Mouse (Mus musculus): ENCODE results near the gene Rab4b. TPM values are rescaled to one million over a fixed set of nuclear protein-coding genes. Genes with fewer than 3 reads are reported as not detected.

Gene Rab4b
- polyA plus RNA-seq, 1 experiment: 55.9 TPM

DNA sequence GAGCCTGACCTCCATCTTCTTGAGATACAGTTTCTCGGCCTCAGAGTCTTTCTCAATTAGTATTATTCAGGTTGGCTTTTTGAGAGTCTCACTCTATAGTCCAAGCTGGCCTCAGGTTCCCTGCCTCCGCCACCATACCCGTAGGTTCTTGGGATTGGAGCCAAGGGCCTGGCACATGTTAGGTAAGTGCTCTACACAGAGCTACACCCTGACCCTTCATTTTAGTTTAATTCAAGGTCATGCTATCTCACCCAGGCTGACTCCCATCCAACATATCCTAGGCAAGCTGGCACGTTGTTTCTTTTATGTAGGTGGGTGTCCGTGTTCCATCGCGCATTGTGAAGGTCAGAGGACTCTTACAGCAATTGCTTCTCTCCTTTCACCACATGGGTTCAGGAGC, 3.8 kb downstream of the Rab4b start:
- whole genome bisulfite sequencing: 74% methylated on average over 7 of the region's 7 CpGs
- DNase-seq: no peak
- no peak overlapping the region for H3K4me3 ChIP-seq (ENCODE audit: insufficient read depth, low read depth, low read length)
- peaks cover 6% of the 10 kb centered on the region; the same call in 1 of the 2 replicates for H3K4me1 ChIP-seq (ENCODE audit: control insufficient read depth, insufficient read depth, low read length)
- no peaks in the 10 kb centered on the region for H3K27me3 ChIP-seq (replicated peaks; ENCODE audit: control insufficient read depth, insufficient read depth, low read length)
- peaks cover 3% of the 10 kb centered on the region for H3K36me3 ChIP-seq (ENCODE audit: control insufficient read depth, insufficient read depth, low read length)
- no peak overlapping the region for H3K27ac ChIP-seq (ENCODE audit: insufficient read depth, low read depth, low read length)
- TF ChIP-seq POLR2A (IDR thresholded peaks at IDR 0.05; ENCODE audit: low read depth, low read length): no peak
- TF ChIP-seq CTCF (conservative IDR thresholded peaks at IDR 0.05; ENCODE audit: insufficient read depth, insufficient read length, low read depth, low read length): no peak

DNA sequence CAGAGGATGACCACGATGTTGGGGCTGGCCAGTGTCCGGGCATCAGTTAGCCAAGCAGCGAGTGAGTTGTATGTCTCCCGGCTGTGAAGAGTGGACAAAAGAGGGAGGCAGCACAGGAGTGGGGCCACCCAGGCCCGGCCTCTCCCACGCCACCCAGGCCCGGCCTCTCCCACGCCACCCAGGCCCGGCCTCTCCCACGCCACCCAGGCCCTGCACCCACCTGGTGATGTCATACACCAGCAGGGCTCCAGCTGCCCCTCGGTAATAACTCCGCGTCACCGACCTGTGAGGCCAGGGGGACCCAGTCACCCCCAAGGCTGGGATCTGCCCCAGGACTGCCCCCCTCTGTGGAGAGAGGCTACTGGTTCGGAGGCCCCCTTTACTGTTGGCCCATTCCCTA, 4.2 kb downstream of the Rab4b start:
- 88% methylated on average over 15 of the region's 15 CpGs for WGBS
- H3K27me3 ChIP-seq (replicated peaks; ENCODE audit: control insufficient read depth, insufficient read depth, low read length): no peaks in the 10 kb centered on the region
- no peak for DNase-seq
- H3K4me3 ChIP-seq (ENCODE audit: insufficient read depth, low read depth, low read length): no peak overlapping the region
- H3K27ac ChIP-seq (ENCODE audit: insufficient read depth, low read depth, low read length): no peak overlapping the region
- peaks cover 2% of the 10 kb centered on the region; the same call in 1 of the 2 replicates for H3K4me1 ChIP-seq (ENCODE audit: control insufficient read depth, insufficient read depth, low read length)
- peaks cover 3% of the 10 kb centered on the region for H3K36me3 ChIP-seq (ENCODE audit: control insufficient read depth, insufficient read depth, low read length)
- TF ChIP-seq CTCF (conservative IDR thresholded peaks at IDR 0.05; ENCODE audit: insufficient read depth, insufficient read length, low read depth, low read length) (no peak), POLR2A (IDR thresholded peaks at IDR 0.05; ENCODE audit: low read depth, low read length) (no peak)

DNA sequence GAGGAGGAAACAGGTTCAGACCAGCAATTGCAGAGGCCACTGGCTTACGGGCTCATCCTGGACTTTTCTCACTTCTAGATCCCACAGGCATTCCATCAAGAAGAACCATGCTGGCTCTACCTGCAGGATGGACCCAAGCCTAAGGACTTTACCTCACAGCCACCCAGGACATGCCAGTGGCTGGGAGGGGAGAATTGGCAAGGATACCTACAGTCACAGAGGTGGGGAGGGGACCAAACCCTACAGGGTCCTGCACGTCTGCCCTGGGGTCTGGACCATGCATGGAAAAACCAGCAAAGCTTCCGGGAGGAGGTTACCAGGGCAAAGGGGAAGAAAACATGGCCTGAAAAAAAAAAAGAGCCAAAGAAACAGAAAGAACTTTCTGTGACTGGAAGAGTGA, 7.7 kb downstream of the Rab4b start:
- H3K36me3 ChIP-seq (ENCODE audit: control insufficient read depth, insufficient read depth, low read length): peaks cover 3% of the 10 kb centered on the region

DNA sequence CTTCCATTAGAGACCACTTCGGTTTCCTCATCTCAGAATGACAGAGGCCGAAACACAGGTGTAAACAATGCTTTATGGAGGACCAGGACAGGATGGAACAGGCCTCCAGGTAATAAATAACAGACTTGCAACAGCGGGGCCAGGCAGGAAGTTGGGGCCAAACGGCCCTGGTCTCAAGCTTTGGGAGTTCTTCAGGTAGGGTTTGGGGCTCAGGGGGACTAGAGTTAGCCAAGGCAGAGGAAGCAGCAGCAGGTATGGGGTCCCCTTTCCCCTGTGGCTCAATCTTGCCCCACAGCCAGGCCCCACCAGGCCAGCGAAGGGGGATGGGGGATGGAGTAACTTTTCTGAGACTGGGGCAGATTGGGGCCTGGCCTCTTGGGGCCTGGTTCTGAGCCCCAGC, 10.3 kb downstream of the Rab4b start:
- peak; percentile 55 for DNase-seq
- Histone ChIP-seq H3K4me3 (ENCODE audit: insufficient read depth, low read depth, low read length) (no peak overlapping the region; the same call in 1 of the 2 replicates), H3K27me3 (replicated peaks; ENCODE audit: control insufficient read depth, insufficient read depth, low read length) (no peaks in the 10 kb centered on the region), H3K36me3 (ENCODE audit: control insufficient read depth, insufficient read depth, low read length) (peaks cover 3% of the 10 kb centered on the region), H3K27ac (ENCODE audit: insufficient read depth, low read depth, low read length) (peak overlapping the region; percentile 21; the same call in 1 of the 2 replicates), H3K4me1 (ENCODE audit: control insufficient read depth, insufficient read depth, low read length) (peaks cover 26% of the 10 kb centered on the region)
- TF ChIP-seq CTCF (conservative IDR thresholded peaks at IDR 0.05; ENCODE audit: insufficient read depth, insufficient read length, low read depth, low read length) (no peak), POLR2A (IDR thresholded peaks at IDR 0.05; ENCODE audit: low read depth, low read length) (no peak)
- 54% methylated on average over 5 of the region's 5 CpGs for WGBS

More for the DNA sequence above, 7.7 kb downstream of the Rab4b start:
- 89% methylated on average over 3 of the region's 3 CpGs for WGBS
- Histone ChIP-seq H3K4me3 (ENCODE audit: insufficient read depth, low read depth, low read length) (no peak overlapping the region), H3K27ac (ENCODE audit: insufficient read depth, low read depth, low read length) (no peak overlapping the region), H3K4me1 (ENCODE audit: control insufficient read depth, insufficient read depth, low read length) (peaks cover 14% of the 10 kb centered on the region), H3K27me3 (replicated peaks; ENCODE audit: control insufficient read depth, insufficient read depth, low read length) (no peaks in the 10 kb centered on the region)
- no peak for DNase-seq
- no peak for TF ChIP-seq CTCF (conservative IDR thresholded peaks at IDR 0.05; ENCODE audit: insufficient read depth, insufficient read length, low read depth, low read length)
- no peak for TF ChIP-seq POLR2A (IDR thresholded peaks at IDR 0.05; ENCODE audit: low read depth, low read length)

DNA sequence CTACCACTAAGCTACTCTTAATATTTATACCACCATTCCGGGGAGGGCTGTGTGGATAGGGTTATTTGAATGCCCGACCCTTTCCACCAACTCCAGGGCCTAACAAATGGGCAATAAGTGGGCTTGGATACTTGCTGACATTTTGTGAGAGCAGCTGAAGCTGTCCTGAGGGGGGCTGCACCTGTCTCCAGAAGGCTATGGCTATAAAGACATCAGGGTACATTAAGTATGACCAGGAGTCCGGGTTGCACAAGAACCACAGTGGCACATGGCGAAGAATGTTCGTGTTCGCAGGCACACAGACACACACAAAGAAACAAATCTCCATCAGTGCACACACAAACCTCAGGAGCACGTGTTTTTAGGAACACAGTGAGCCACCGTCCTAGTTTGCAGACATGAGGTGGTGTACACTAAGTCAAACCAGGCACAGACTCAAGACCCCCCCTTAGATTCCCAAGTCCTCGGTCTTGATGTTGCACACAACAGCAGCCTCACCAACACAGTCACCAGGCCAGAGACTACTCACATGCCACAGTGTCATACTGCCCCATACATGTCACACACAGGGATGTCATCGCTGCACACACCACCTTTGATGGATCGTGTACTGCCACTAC, 11.1 kb downstream of the Rab4b start:
- Histone ChIP-seq H3K27me3 (replicated peaks; ENCODE audit: control insufficient read depth, insufficient read depth, low read length) (no peaks in the 10 kb centered on the region), H3K27ac (ENCODE audit: insufficient read depth, low read depth, low read length) (peak overlapping the region; percentile 81), H3K4me3 (ENCODE audit: insufficient read depth, low read depth, low read length) (peak overlapping the region; percentile 46), H3K4me1 (ENCODE audit: control insufficient read depth, insufficient read depth, low read length) (peaks cover 30% of the 10 kb centered on the region), H3K36me3 (ENCODE audit: control insufficient read depth, insufficient read depth, low read length) (peaks cover 2% of the 10 kb centered on the region)
- WGBS: 63% methylated on average over 11 of the region's 11 CpGs
- TF ChIP-seq POLR2A (IDR thresholded peaks at IDR 0.05; ENCODE audit: low read depth, low read length): no peak
- TF ChIP-seq CTCF (conservative IDR thresholded peaks at IDR 0.05; ENCODE audit: insufficient read depth, insufficient read length, low read depth, low read length): no peak
- no peak for DNase-seq

DNA sequence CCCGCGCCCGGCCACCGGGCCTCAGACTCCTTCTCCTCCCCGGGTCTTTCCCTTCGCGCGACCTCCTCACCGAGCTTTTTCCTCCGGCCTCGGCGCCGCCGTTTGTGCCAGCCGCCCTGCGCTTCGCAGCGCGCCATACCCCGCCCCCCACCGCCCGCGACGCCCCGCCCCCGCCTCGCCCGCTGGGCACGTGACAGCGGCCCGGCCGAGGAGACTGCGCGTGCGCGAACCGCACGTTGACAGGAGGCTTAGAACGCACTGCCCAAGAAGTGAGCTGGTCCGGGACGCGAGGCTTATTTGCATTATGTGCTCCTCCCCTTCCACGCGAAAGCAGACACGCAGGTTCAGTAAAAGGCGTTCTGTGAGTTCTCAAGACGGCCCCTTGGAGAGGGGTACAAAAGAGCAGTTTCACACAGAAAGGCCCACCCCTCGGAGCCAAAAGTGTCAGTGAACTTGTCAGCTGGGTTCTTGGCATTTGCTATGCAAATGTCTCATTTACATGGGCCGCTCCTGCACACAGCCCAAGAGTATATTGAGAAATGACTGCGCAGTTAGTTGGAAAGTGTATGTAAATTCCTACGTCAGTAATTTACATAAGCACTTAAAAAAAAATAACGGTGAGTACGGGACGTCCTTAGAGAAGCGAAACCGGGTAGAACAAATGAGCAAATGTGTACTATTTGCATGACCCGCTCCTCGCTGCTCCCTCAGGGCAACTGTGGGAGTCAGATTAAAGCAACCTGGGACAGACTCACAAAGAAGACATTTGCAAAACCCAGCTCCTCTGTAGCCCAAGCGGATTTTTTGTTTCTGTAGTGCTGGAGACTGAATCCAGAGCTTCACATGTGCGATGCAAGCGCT, 11.9 kb downstream of the Rab4b start, which contains the start of gene Egln2:
Gene Egln2 (minus strand): TSS at position 189 of the 861 bp plus-strand sequence.
- Histone ChIP-seq H3K27ac (ENCODE audit: insufficient read depth, low read depth, low read length) (peak within 1 kb of the TSS; percentile 97), H3K4me3 (ENCODE audit: insufficient read depth, low read depth, low read length) (peak within 1 kb of the TSS; percentile 93), H3K27me3 (replicated peaks; ENCODE audit: control insufficient read depth, insufficient read depth, low read length) (no peaks in the 10 kb centered on the region), H3K4me1 (ENCODE audit: control insufficient read depth, insufficient read depth, low read length) (peaks cover 30% of the 10 kb centered on the region), H3K36me3 (ENCODE audit: control insufficient read depth, insufficient read depth, low read length) (no peaks in the 10 kb centered on the region; the same call in 1 of the 2 replicates)
- under 1% methylated on average over 61 of the region's 61 CpGs for WGBS
- peak; percentile 98 for DNase-seq
- TF ChIP-seq POLR2A (IDR thresholded peaks at IDR 0.05; ENCODE audit: low read depth, low read length) (peak; percentile 58), CTCF (conservative IDR thresholded peaks at IDR 0.05; ENCODE audit: insufficient read depth, insufficient read length, low read depth, low read length) (no peak)

DNA sequence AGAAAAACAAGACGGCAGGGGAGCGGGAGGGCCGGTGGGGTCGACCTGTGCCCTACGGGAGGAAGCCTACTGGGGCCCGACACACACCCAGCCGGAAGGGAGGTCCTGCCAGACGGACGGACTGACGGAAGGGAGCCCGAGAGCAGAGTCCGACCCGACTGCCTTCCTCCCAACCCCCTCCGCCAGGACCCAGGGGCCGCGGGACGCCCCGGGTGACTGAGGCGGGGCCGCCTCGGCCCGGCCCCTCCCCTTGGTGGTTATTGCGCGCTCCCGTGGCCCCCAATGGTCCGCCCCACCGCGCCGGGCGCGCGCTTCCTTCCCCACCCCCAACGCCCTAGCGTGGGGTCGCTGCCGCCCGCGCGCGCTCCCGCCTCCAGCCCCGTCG, 12.5 kb downstream of the Rab4b start:
- under 1% methylated on average over 43 of the region's 43 CpGs for WGBS
- peak; percentile 96 for DNase-seq
- no peaks in the 10 kb centered on the region; the same call in 1 of the 2 replicates for H3K36me3 ChIP-seq (ENCODE audit: control insufficient read depth, insufficient read depth, low read length)
- peaks cover 34% of the 10 kb centered on the region for H3K4me1 ChIP-seq (ENCODE audit: control insufficient read depth, insufficient read depth, low read length)
- peak overlapping the region; percentile 93 for H3K4me3 ChIP-seq (ENCODE audit: insufficient read depth, low read depth, low read length)
- H3K27me3 ChIP-seq (replicated peaks; ENCODE audit: control insufficient read depth, insufficient read depth, low read length): no peaks in the 10 kb centered on the region
- peak overlapping the region; percentile 97 for H3K27ac ChIP-seq (ENCODE audit: insufficient read depth, low read depth, low read length)
- TF ChIP-seq POLR2A (IDR thresholded peaks at IDR 0.05; ENCODE audit: low read depth, low read length): peak; percentile 54
- no peak for TF ChIP-seq CTCF (conservative IDR thresholded peaks at IDR 0.05; ENCODE audit: insufficient read depth, insufficient read length, low read depth, low read length)
